Mouse (Mus musculus): ENCODE data around the gene Ptgds. TPM values are rescaled to one million over a fixed set of nuclear protein-coding genes. Genes with fewer than 3 reads are reported as not detected.

The Ptgds gene
- polyA plus RNA-seq, 1 experiment from 2014 or later, result 6.2 TPM

GRCm38 (mm10) chr2:25500576-25501405, 30.9 kb upstream of the Ptgds start, which contains the start of gene Fbxw5:
Fbxw5 (plus strand) TSS chr2:25500750.
- Histone ChIP-seq H3K36me3 (ENCODE audit: control insufficient read depth, insufficient read depth, low read length) (peaks cover 24% of the 10 kb centered on the region), H3K4me3 (ENCODE audit: low read depth, low read length) (peak within 1 kb of the TSS; percentile 97), H3K9ac (ENCODE audit: low read length) (peak within 1 kb of the TSS; percentile 95), H3K4me2 (ENCODE audit: low read length) (peak within 1 kb of the TSS; percentile 100), H3K27me3 (replicated peaks; ENCODE audit: control insufficient read depth, insufficient read depth, low read length) (no peaks in the 10 kb centered on the region), H3K27ac (ENCODE audit: low read depth) (0 out of 2 replicates have a peak within 1 kb of the TSS, but pooled peaks have one; percentile 54), H3K9me3 (ENCODE audit: control insufficient read depth, low read length) (no peaks in the 10 kb centered on the region), H3K4me1 (replicated peaks; ENCODE audit: control insufficient read depth, insufficient read depth, low read length) (peaks cover 10% of the 10 kb centered on the region)
- WGBS, result under 1% methylated on average over 44 of the region's 44 CpGs
- peak; percentile 85 for ATAC-seq (replicated peaks; ENCODE audit: low FRiP score, low TSS enrichment, low read depth)
- DNase-seq (ENCODE audit: low spot score), result peak; percentile 87

- peak overlapping the region; percentile 60 for H3K4me2 ChIP-seq (ENCODE audit: low read length)
- DNase-seq (ENCODE audit: low spot score) (no peak), ATAC-seq (replicated peaks; ENCODE audit: low FRiP score, low TSS enrichment, low read depth) (peak; percentile 24)
- no peaks in the 10 kb centered on the region for H3K27me3 ChIP-seq (replicated peaks; ENCODE audit: control insufficient read depth, insufficient read depth, low read length)
- no peak overlapping the region for H3K27ac ChIP-seq (ENCODE audit: low read depth)
- no peaks in the 10 kb centered on the region for H3K9me3 ChIP-seq (ENCODE audit: control insufficient read depth, low read length)
- H3K9ac ChIP-seq (ENCODE audit: low read length), result peak overlapping the region; percentile 48
- 67% methylated on average over 6 of the region's 6 CpGs for WGBS
- peaks cover 10% of the 10 kb centered on the region for H3K4me1 ChIP-seq (replicated peaks; ENCODE audit: control insufficient read depth, insufficient read depth, low read length)
- H3K4me3 ChIP-seq (ENCODE audit: low read depth, low read length), result peak overlapping the region; percentile 97
- peaks cover 22% of the 10 kb centered on the region for H3K36me3 ChIP-seq (ENCODE audit: control insufficient read depth, insufficient read depth, low read length)
Measured at GRCm38 (mm10) chr2:25500071-25500575, 30.3 kb upstream of the Ptgds start.

GRCm38 (mm10) chr2:25498622-25499478, 29.0 kb upstream of the Ptgds start:
- no peak for ATAC-seq (replicated peaks; ENCODE audit: low FRiP score, low TSS enrichment, low read depth)
- H3K4me1 ChIP-seq (replicated peaks; ENCODE audit: control insufficient read depth, insufficient read depth, low read length), result peaks cover 10% of the 10 kb centered on the region
- H3K27ac ChIP-seq (ENCODE audit: low read depth), result no peak overlapping the region

GRCm38 (mm10) chr2:25497846-25498575, 28.2 kb upstream of the Ptgds start:
- no peak overlapping the region for H3K27ac ChIP-seq (ENCODE audit: low read depth)
- H3K4me1 ChIP-seq (replicated peaks; ENCODE audit: control insufficient read depth, insufficient read depth, low read length), result peaks cover 10% of the 10 kb centered on the region
- no peaks in the 10 kb centered on the region for H3K9me3 ChIP-seq (ENCODE audit: control insufficient read depth, low read length)
- ATAC-seq (replicated peaks; ENCODE audit: low FRiP score, low TSS enrichment, low read depth) (no peak), DNase-seq (ENCODE audit: low spot score) (no peak)
- H3K27me3 ChIP-seq (replicated peaks; ENCODE audit: control insufficient read depth, insufficient read depth, low read length), result no peaks in the 10 kb centered on the region
- H3K9ac ChIP-seq (ENCODE audit: low read length), result no peak overlapping the region
- 51% methylated on average over 6 of the region's 6 CpGs for WGBS
- H3K4me3 ChIP-seq (ENCODE audit: low read depth, low read length), result no peak overlapping the region
- peaks cover under 1% of the 10 kb centered on the region; the same call in 1 of the 2 replicates for H3K36me3 ChIP-seq (ENCODE audit: control insufficient read depth, insufficient read depth, low read length)
- H3K4me2 ChIP-seq (ENCODE audit: low read length), result no peak overlapping the region

More at GRCm38 (mm10) chr2:25498622-25499478, 29.0 kb upstream of the Ptgds start:
- no peak overlapping the region for H3K9ac ChIP-seq (ENCODE audit: low read length)
- no peak overlapping the region for H3K4me2 ChIP-seq (ENCODE audit: low read length)
- DNase-seq (ENCODE audit: low spot score), result no peak
- no peaks in the 10 kb centered on the region for H3K27me3 ChIP-seq (replicated peaks; ENCODE audit: control insufficient read depth, insufficient read depth, low read length)
- H3K9me3 ChIP-seq (ENCODE audit: control insufficient read depth, low read length), result no peaks in the 10 kb centered on the region
- H3K4me3 ChIP-seq (ENCODE audit: low read depth, low read length), result no peak overlapping the region
- 69% methylated on average over 15 of the region's 15 CpGs for WGBS
- H3K36me3 ChIP-seq (ENCODE audit: control insufficient read depth, insufficient read depth, low read length), result peaks cover 9% of the 10 kb centered on the region

GRCm38 (mm10) chr2:25496462-25496861, 26.6 kb upstream of the Ptgds start:
- 47% methylated on average over 4 of the region's 4 CpGs for WGBS
- no peaks in the 10 kb centered on the region for H3K9me3 ChIP-seq (ENCODE audit: control insufficient read depth, low read length)

GRCm38 (mm10) chr2:25493476-25493961, 23.7 kb upstream of the Ptgds start, which contains the start of gene Lcn12:
Lcn12 (minus strand) TSS chr2:25493911.
- H3K4me2 ChIP-seq (ENCODE audit: low read length), result no peak within 1 kb of the TSS
- no peaks in the 10 kb centered on the region for H3K27me3 ChIP-seq (replicated peaks; ENCODE audit: control insufficient read depth, insufficient read depth, low read length)
- no peak within 1 kb of the TSS for H3K9ac ChIP-seq (ENCODE audit: low read length)
- no peaks in the 10 kb centered on the region for H3K9me3 ChIP-seq (ENCODE audit: control insufficient read depth, low read length)
- no peak within 1 kb of the TSS for H3K4me3 ChIP-seq (ENCODE audit: low read depth, low read length)
- no peaks in the 10 kb centered on the region for H3K4me1 ChIP-seq (replicated peaks; ENCODE audit: control insufficient read depth, insufficient read depth, low read length)
- ATAC-seq (replicated peaks; ENCODE audit: low FRiP score, low TSS enrichment, low read depth), result no peak
- WGBS, result 84% methylated on average over 5 of the region's 5 CpGs
- DNase-seq (ENCODE audit: low spot score), result no peak
- H3K36me3 ChIP-seq (ENCODE audit: control insufficient read depth, insufficient read depth, low read length), result no peaks in the 10 kb centered on the region
- no peak within 1 kb of the TSS for H3K27ac ChIP-seq (ENCODE audit: low read depth)

More at GRCm38 (mm10) chr2:25496462-25496861, 26.6 kb upstream of the Ptgds start:
- DNase-seq (ENCODE audit: low spot score) (no peak), ATAC-seq (replicated peaks; ENCODE audit: low FRiP score, low TSS enrichment, low read depth) (no peak)
- Histone ChIP-seq H3K27ac (ENCODE audit: low read depth) (no peak overlapping the region), H3K27me3 (replicated peaks; ENCODE audit: control insufficient read depth, insufficient read depth, low read length) (no peaks in the 10 kb centered on the region), H3K4me2 (ENCODE audit: low read length) (no peak overlapping the region), H3K4me1 (replicated peaks; ENCODE audit: control insufficient read depth, insufficient read depth, low read length) (peaks cover 3% of the 10 kb centered on the region), H3K9ac (ENCODE audit: low read length) (no peak overlapping the region), H3K36me3 (ENCODE audit: control insufficient read depth, insufficient read depth, low read length) (no peaks in the 10 kb centered on the region), H3K4me3 (ENCODE audit: low read depth, low read length) (no peak overlapping the region)

- ATAC-seq (replicated peaks; ENCODE audit: low FRiP score, low TSS enrichment, low read depth) (no peak), DNase-seq (ENCODE audit: low spot score) (no peak)
- H3K4me1 ChIP-seq (replicated peaks; ENCODE audit: control insufficient read depth, insufficient read depth, low read length), result no peaks in the 10 kb centered on the region
- H3K27me3 ChIP-seq (replicated peaks; ENCODE audit: control insufficient read depth, insufficient read depth, low read length), result no peaks in the 10 kb centered on the region
- WGBS, result 83% methylated on average over 5 of the region's 5 CpGs
- no peak overlapping the region for H3K4me3 ChIP-seq (ENCODE audit: low read depth, low read length)
- no peaks in the 10 kb centered on the region for H3K36me3 ChIP-seq (ENCODE audit: control insufficient read depth, insufficient read depth, low read length)
- H3K27ac ChIP-seq (ENCODE audit: low read depth), result no peak overlapping the region
- H3K9ac ChIP-seq (ENCODE audit: low read length), result no peak overlapping the region
- H3K4me2 ChIP-seq (ENCODE audit: low read length), result no peak overlapping the region
- H3K9me3 ChIP-seq (ENCODE audit: control insufficient read depth, low read length), result no peaks in the 10 kb centered on the region
Measured at GRCm38 (mm10) chr2:25492988-25493387, 23.1 kb upstream of the Ptgds start.

GRCm38 (mm10) chr2:25488671-25489068, 18.8 kb upstream of the Ptgds start:
- no peak overlapping the region for H3K4me2 ChIP-seq (ENCODE audit: low read length)
- H3K9me3 ChIP-seq (ENCODE audit: control insufficient read depth, low read length), result no peaks in the 10 kb centered on the region
- H3K9ac ChIP-seq (ENCODE audit: low read length), result no peak overlapping the region
- ATAC-seq (replicated peaks; ENCODE audit: low FRiP score, low TSS enrichment, low read depth) (no peak), DNase-seq (ENCODE audit: low spot score) (no peak)
- 80% methylated on average over 7 of the region's 7 CpGs for WGBS
- H3K4me3 ChIP-seq (ENCODE audit: low read depth, low read length), result no peak overlapping the region
- no peaks in the 10 kb centered on the region for H3K27me3 ChIP-seq (replicated peaks; ENCODE audit: control insufficient read depth, insufficient read depth, low read length)
- no peaks in the 10 kb centered on the region for H3K4me1 ChIP-seq (replicated peaks; ENCODE audit: control insufficient read depth, insufficient read depth, low read length)
- H3K36me3 ChIP-seq (ENCODE audit: control insufficient read depth, insufficient read depth, low read length), result no peaks in the 10 kb centered on the region
- no peak overlapping the region for H3K27ac ChIP-seq (ENCODE audit: low read depth)
